Mouse (Mus musculus) midbrain, embryonic 12.5 days (tissue): ENCODE results near the gene Ninj1. TPM values are rescaled to one million over a fixed set of nuclear protein-coding genes. Genes with fewer than 3 reads are reported as not detected.

ENCODE experiments used
- ATAC-seq: fragments of 200-750 bp; cut with Nextera tagmentation; 2 replicates; pipeline ENCODE4 v1.8.0; 2017; ENCODE audit warnings: low read depth, moderate TSS enrichment, moderate library complexity; ENCODE audit not compliant: low FRiP score
- H3K27ac ChIP-seq: fragments of 300-500 bp; sonication (generic); replicated peaks from 2 replicates; pipeline ENCODE4 v1.5.1; 2016; ENCODE audit warnings: mild to moderate bottlenecking
- H3K27me3 ChIP-seq: fragments of 300-500 bp; sonication (generic); 2 replicates; pipeline ENCODE4 v1.6.1; 2016; ENCODE audit warnings: mild to moderate bottlenecking
- H3K36me3 ChIP-seq: fragments of 300-500 bp; sonication (generic); 2 replicates; pipeline ENCODE4 v1.6.1; 2016
- H3K4me1 ChIP-seq: fragments of 300-500 bp; sonication (generic); 2 replicates; pipeline ENCODE4 v1.6.1; 2016
- H3K4me2 ChIP-seq: fragments of 300-500 bp; sonication (generic); replicated peaks from 2 replicates; pipeline ENCODE4 v1.6.1; 2016; ENCODE audit warnings: mild to moderate bottlenecking, moderate library complexity
- H3K4me3 ChIP-seq: fragments of 300-500 bp; sonication (generic); 2 replicates; pipeline ENCODE4 v1.5.1; 2016; ENCODE audit warnings: mild to moderate bottlenecking
- H3K9ac ChIP-seq: fragments of 300-500 bp; sonication (generic); replicated peaks from 2 replicates; pipeline ENCODE4 v1.6.1; 2016; ENCODE audit warnings: mild to moderate bottlenecking, moderate library complexity
- H3K9me3 ChIP-seq: fragments of 300-500 bp; sonication (generic); 2 replicates; pipeline ENCODE4 v1.6.1; 2016; ENCODE audit warnings: mild to moderate bottlenecking
- WGBS: fragments of 180-500 bp; shearing (Covaris S2); methylation state at CpG from one replicate; pipeline ENCODE4 v1.1.7; 2016; 5-methylcytosine and 5-hydroxymethylcytosine counted together
- polyA plus RNA-seq: library from polyadenylated mRNA; unstranded; fragments of >200 nt; fragmentation: Nextera tagmentation; extraction: Ambion mirVana; gene quantifications from 2 replicates; pipeline ENCODE4 v1.2.1, GENCODE M21; 2016

The Ninj1 gene
- polyA plus RNA-seq, 1 experiment from 2014 or later, result 16.7 TPM

DNA sequence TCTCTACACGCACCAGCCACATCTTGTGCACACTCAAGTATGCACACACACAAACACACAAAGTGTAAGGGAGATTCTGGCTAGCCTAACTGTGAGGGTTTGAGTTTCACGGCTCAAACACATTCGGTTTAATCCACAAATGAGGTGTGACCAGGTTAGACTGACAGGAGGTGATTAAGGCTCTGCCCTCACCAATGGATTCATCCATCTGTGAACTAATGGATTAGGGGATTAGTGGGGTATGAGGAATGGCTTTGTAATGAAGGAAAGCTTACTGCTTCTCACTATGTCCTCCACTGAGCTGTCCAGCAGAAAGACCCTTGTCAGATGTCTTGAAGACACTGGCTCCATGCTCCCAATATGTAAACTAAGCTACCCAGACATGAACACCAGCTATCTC, 31.4 kb downstream of the Ninj1 start:
- Histone ChIP-seq H3K4me3 (no peak overlapping the region), H3K9ac (no peak overlapping the region), H3K36me3 (no peaks in the 10 kb centered on the region), H3K4me1 (peaks cover 14% of the 10 kb centered on the region; the same call in 1 of the 2 replicates), H3K27ac (no peak overlapping the region), H3K4me2 (no peak overlapping the region), H3K9me3 (no peaks in the 10 kb centered on the region; the same call in 1 of the 2 replicates), H3K27me3 (peaks cover 45% of the 10 kb centered on the region)
- ATAC-seq, result no peak
- 37% methylated on average over 3 of the region's 3 CpGs for WGBS

DNA sequence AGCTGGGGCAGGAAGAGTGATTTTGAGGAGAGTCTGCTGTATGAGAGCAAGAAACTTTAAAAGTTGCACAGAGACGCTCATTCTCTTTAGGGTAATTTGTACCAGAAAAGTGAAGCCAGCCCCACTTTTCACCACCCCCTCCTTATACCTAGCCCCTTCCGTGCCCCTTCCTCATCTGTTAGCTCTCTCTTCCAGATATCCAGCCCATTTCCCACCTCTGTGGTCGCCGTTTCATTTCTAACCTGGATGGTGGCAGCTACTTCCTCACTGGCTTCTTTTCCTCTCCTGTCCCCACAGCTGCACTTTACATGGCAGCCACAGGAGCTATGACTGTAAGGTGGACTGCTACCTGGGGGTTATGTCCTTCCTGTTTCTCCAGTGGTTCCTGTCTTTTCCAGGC, 32.1 kb downstream of the Ninj1 start:
- Histone ChIP-seq H3K9me3 (no peaks in the 10 kb centered on the region; the same call in 1 of the 2 replicates), H3K9ac (no peak overlapping the region), H3K36me3 (no peaks in the 10 kb centered on the region), H3K4me3 (no peak overlapping the region), H3K4me1 (peaks cover 14% of the 10 kb centered on the region; the same call in 1 of the 2 replicates), H3K27ac (no peak overlapping the region), H3K27me3 (peaks cover 49% of the 10 kb centered on the region), H3K4me2 (no peak overlapping the region)
- 91% methylated on average over 4 of the region's 4 CpGs for WGBS
- ATAC-seq, result no peak

GRCm38 (mm10) chr13:49220912-49221311, 33.6 kb downstream of the Ninj1 start:
- no peak for ATAC-seq
- no peak overlapping the region for H3K4me3 ChIP-seq
- H3K9me3 ChIP-seq, result no peaks in the 10 kb centered on the region; the same call in 1 of the 2 replicates
- no peaks in the 10 kb centered on the region for H3K36me3 ChIP-seq
- WGBS, result 20% methylated on average over 5 of the region's 5 CpGs
- H3K4me1 ChIP-seq, result peaks cover 7% of the 10 kb centered on the region; the same call in 1 of the 2 replicates
- H3K27me3 ChIP-seq, result peaks cover 38% of the 10 kb centered on the region
- H3K27ac ChIP-seq, result no peak overlapping the region
- H3K4me2 ChIP-seq, result no peak overlapping the region
- no peak overlapping the region for H3K9ac ChIP-seq

DNA sequence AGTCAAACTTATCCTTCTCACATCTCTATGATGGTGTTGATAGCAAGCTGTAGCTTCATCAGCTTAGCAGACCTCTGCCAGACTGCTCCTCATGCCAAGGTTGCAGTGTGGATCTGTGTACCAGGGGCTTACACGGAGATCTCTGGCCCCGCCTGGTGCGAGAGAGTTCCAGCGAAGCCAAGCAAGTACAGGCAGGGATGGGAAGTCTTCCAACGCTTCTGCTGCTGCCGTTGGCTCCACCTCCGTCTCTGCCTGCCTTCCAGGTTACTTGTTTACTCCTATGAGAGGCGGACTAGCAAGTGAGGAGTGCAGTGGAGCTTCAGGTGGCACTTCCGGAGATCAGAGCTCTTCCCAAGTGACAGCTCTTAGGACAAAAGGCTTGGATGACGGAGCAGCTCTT, 37.0 kb downstream of the Ninj1 start:
- no peak for ATAC-seq
- H3K36me3 ChIP-seq, result no peaks in the 10 kb centered on the region
- WGBS, result 20% methylated on average over 10 of the region's 10 CpGs

DNA sequence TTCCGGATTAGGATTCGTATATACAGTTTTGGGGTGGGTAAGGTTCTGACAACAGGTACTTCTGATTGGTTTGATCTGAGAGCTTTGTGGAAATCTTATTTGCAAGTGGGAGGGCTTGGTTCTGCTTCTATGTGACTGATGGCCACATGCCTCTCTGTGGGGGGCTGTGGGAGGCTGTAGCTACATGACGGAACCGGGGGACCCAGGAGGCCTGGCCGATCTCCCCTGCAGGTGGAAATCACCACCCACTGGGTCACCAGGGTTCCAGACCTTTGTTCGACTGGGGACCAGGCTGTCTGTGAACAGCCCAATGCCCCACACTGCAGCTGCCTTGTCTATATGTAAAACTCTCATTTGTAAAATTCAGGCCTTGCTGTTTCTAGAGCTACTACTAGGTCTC, 37.4 kb downstream of the Ninj1 start:
- Histone ChIP-seq H3K27me3 (peaks cover 15% of the 10 kb centered on the region; the same call in 1 of the 2 replicates), H3K4me2 (no peak overlapping the region), H3K9me3 (no peaks in the 10 kb centered on the region; the same call in 1 of the 2 replicates), H3K36me3 (no peaks in the 10 kb centered on the region), H3K4me1 (no peaks in the 10 kb centered on the region), H3K4me3 (no peak overlapping the region), H3K9ac (no peak overlapping the region), H3K27ac (no peak overlapping the region)
- ATAC-seq, result no peak
- WGBS, result 27% methylated on average over 6 of the region's 6 CpGs

More for the DNA sequence above, 37.0 kb downstream of the Ninj1 start:
- no peak overlapping the region for H3K4me2 ChIP-seq
- no peak overlapping the region; the same call in 1 of the 2 replicates for H3K9ac ChIP-seq
- H3K4me1 ChIP-seq, result no peaks in the 10 kb centered on the region
- H3K27me3 ChIP-seq, result peaks cover 15% of the 10 kb centered on the region; the same call in 1 of the 2 replicates
- no peak overlapping the region for H3K27ac ChIP-seq
- no peaks in the 10 kb centered on the region; the same call in 1 of the 2 replicates for H3K9me3 ChIP-seq
- no peak overlapping the region for H3K4me3 ChIP-seq

DNA sequence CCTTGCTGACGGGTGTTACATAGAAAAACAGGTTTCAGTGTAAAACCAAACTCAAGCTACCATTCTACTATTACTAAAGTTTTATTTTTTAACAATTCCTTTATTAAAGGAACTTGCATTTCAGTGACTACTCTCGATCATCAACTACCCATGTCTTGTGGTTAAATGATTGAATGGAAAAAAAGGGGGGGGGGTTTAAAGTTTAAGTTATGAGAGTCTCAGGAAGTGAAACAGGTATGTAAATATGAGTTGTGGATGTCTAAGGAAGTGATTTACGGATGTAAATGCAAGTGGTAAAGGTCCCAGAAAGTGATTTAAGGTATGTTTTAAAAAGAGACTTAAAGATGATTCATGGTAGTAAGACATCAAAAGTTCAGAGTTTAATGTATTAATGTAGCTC, 37.9 kb downstream of the Ninj1 start:
- H3K27me3 ChIP-seq, result peaks cover 15% of the 10 kb centered on the region; the same call in 1 of the 2 replicates
- H3K9ac ChIP-seq, result no peak overlapping the region
- H3K27ac ChIP-seq, result no peak overlapping the region
- H3K36me3 ChIP-seq, result no peaks in the 10 kb centered on the region
- 67% methylated on average over 3 of the region's 3 CpGs for WGBS
- no peak overlapping the region for H3K4me3 ChIP-seq
- H3K4me1 ChIP-seq, result no peaks in the 10 kb centered on the region
- no peaks in the 10 kb centered on the region; the same call in 1 of the 2 replicates for H3K9me3 ChIP-seq
- H3K4me2 ChIP-seq, result no peak overlapping the region
- ATAC-seq, result no peak

DNA sequence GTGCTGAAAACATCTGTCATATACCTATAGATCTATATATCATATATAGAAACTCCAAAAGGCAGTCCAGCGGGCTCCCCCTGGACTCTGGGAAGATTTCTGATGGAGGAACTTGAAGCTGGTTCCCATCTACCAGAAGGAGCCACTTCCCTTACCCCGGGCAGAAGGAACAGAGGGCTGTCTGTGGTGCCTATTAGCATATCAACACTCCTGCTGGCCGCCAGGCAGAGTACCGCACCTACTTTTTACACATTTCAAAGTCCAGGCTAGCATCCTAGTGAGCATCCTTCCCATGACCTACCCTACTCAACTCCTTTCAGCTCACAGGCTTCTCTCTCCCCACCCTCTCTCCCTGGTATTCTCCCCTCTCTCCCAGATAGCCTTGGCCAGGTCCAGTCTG, 38.3 kb downstream of the Ninj1 start:
- Histone ChIP-seq H3K27ac (no peak overlapping the region), H3K4me1 (no peaks in the 10 kb centered on the region), H3K9ac (no peak overlapping the region), H3K36me3 (no peaks in the 10 kb centered on the region), H3K4me3 (no peak overlapping the region), H3K27me3 (peaks cover 11% of the 10 kb centered on the region; the same call in 1 of the 2 replicates), H3K9me3 (no peaks in the 10 kb centered on the region; the same call in 1 of the 2 replicates), H3K4me2 (no peak overlapping the region)
- ATAC-seq, result no peak
- 27% methylated on average over 4 of the region's 4 CpGs for WGBS

GRCm38 (mm10) chr13:49233792-49234572, 46.7 kb downstream of the Ninj1 start:
- Histone ChIP-seq H3K4me1 (no peaks in the 10 kb centered on the region), H3K4me2 (no peak overlapping the region), H3K36me3 (no peaks in the 10 kb centered on the region), H3K9me3 (no peaks in the 10 kb centered on the region), H3K9ac (no peak overlapping the region), H3K4me3 (no peak overlapping the region), H3K27ac (no peak overlapping the region), H3K27me3 (no peaks in the 10 kb centered on the region)
- 96% methylated on average over 8 of the region's 8 CpGs for WGBS
- ATAC-seq, result no peak

DNA sequence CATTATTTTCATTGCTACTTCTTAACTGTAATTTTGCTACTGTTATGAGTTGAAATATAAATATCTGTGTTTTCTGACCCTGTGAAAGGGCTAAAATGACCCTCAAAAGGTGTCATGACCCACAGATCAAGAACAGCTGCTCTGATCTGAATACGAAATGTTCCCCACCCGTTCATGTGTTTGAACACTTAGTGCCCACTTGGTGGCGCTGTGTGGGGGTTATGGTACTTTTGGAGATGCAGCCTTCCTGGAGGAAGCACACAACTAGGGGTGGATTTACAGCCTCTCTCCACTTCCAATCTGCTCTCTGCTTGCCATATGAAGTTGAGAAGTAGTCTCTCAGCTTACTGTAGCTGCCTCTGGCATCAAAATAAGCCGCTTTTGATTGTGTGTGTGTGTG, 47.4 kb downstream of the Ninj1 start:
- H3K4me3 ChIP-seq, result no peak overlapping the region
- 93% methylated on average over 4 of the region's 4 CpGs for WGBS
- no peaks in the 10 kb centered on the region for H3K9me3 ChIP-seq
- H3K36me3 ChIP-seq, result no peaks in the 10 kb centered on the region
- ATAC-seq, result no peak
- H3K4me2 ChIP-seq, result no peak overlapping the region
- no peak overlapping the region for H3K27ac ChIP-seq
- H3K27me3 ChIP-seq, result no peaks in the 10 kb centered on the region
- H3K4me1 ChIP-seq, result no peaks in the 10 kb centered on the region
- H3K9ac ChIP-seq, result no peak overlapping the region

DNA sequence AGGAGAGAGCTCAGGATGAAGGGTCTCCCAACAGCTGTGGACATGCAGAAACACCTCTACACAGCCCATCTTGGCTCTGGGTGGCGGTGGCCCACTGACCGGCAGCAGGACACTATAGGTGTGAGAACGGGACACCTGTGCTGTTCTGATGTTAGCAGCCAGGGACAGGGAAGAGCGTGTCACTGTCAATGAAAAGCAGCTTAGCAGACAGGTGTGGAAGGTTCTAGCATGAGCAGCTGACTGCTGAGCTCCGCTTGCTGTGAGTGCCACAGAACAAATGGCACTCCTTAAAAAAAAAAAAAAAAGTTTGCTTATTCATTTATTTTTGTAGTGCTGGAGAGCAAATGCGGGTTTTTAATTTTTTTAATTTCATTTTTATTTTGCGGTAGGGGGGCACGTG, 50.3 kb downstream of the Ninj1 start:
- WGBS, result 90% methylated on average over 8 of the region's 8 CpGs
- H3K27me3 ChIP-seq, result peaks cover 4% of the 10 kb centered on the region; the same call in 1 of the 2 replicates

DNA sequence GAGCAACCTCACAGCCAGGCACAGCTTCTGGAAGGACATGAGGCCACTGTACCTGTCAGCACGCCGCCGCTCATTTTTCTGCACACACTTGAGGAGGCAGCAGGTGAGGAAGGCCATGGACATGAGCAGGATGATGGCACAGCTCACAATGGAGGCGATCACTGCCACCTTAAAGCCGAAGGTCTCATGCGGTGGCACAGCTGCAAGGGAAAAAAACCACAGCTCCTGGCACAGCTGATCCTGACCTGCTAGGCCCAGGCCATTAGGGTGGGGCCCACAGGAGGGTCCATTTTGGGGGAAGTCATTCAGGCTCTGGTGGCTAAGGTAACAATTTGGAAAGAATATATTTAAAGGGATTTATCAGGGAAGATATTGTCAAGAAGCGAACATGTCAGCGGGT, 51.5 kb downstream of the Ninj1 start:
- H3K4me3 ChIP-seq, result no peak overlapping the region
- no peaks in the 10 kb centered on the region for H3K9me3 ChIP-seq
- H3K27me3 ChIP-seq, result peaks cover 4% of the 10 kb centered on the region; the same call in 1 of the 2 replicates
- WGBS, result 91% methylated on average over 8 of the region's 8 CpGs
- ATAC-seq, result no peak
- no peak overlapping the region for H3K27ac ChIP-seq
- H3K4me1 ChIP-seq, result no peaks in the 10 kb centered on the region
- no peak overlapping the region for H3K9ac ChIP-seq
- H3K36me3 ChIP-seq, result no peaks in the 10 kb centered on the region
- H3K4me2 ChIP-seq, result no peak overlapping the region

More for the DNA sequence above, 50.3 kb downstream of the Ninj1 start:
- Histone ChIP-seq H3K4me1 (no peaks in the 10 kb centered on the region), H3K27ac (no peak overlapping the region), H3K4me2 (no peak overlapping the region), H3K4me3 (no peak overlapping the region), H3K9ac (no peak overlapping the region), H3K36me3 (no peaks in the 10 kb centered on the region), H3K9me3 (no peaks in the 10 kb centered on the region)
- ATAC-seq, result no peak

- H3K4me2 ChIP-seq, result no peak overlapping the region
- H3K9me3 ChIP-seq, result no peaks in the 10 kb centered on the region
- H3K27ac ChIP-seq, result no peak overlapping the region
- no peaks in the 10 kb centered on the region for H3K36me3 ChIP-seq
- H3K4me3 ChIP-seq, result no peak overlapping the region
- no peak for ATAC-seq
- WGBS, result 73% methylated on average over 9 of the region's 9 CpGs
- H3K9ac ChIP-seq, result no peak overlapping the region
- H3K4me1 ChIP-seq, result peaks cover 2% of the 10 kb centered on the region
- H3K27me3 ChIP-seq, result peaks cover 28% of the 10 kb centered on the region
Observed at GRCm38 (mm10) chr13:49242321-49243065, 55.2 kb downstream of the Ninj1 start.
